Mouse (Mus musculus) embryo, embryonic 11.5 days (tissue): ENCODE measurements around the gene App.
A peak's percentile ranks its signal among the peaks of the same experiment; 100 is the strongest.

ENCODE experiments used
- DNase-seq: peaks from one replicate; pipeline ENCODE4 v3.0.0-alpha.2; 2012; ENCODE audit warnings: low read depth, low spot score

The App gene

GRCm38 (mm10) chr16:84978589-84978988 lies 195.0 kb downstream of the App start:
- DNase-seq: no peak

- no peak for DNase-seq
Observed at GRCm38 (mm10) chr16:84974176-84974518, 199.4 kb downstream of the App start.

- no peak for DNase-seq
Observed at GRCm38 (mm10) chr16:84973446-84974175, 200.0 kb downstream of the App start.

- no peak for DNase-seq
Observed at GRCm38 (mm10) chr16:84971535-84972330, 201.8 kb downstream of the App start.

- no peak for DNase-seq
Observed at GRCm38 (mm10) chr16:84969026-84969425, 204.5 kb downstream of the App start.

- DNase-seq: no peak
Observed at GRCm38 (mm10) chr16:84966983-84967382, 206.6 kb downstream of the App start.

GRCm38 (mm10) chr16:84966096-84966495 lies 207.5 kb downstream of the App start:
- no peak for DNase-seq

- no peak for DNase-seq
Observed at GRCm38 (mm10) chr16:84963960-84964359, 209.6 kb downstream of the App start.

- DNase-seq: no peak
Observed at GRCm38 (mm10) chr16:84963527-84963926, 210.0 kb downstream of the App start.

GRCm38 (mm10) chr16:84957253-84957652 lies 216.3 kb downstream of the App start:
- no peak for DNase-seq

- DNase-seq: no peak
Observed at GRCm38 (mm10) chr16:84956690-84957089, 216.9 kb downstream of the App start.

- no peak for DNase-seq
Observed at GRCm38 (mm10) chr16:84955840-84956239, 217.7 kb downstream of the App start.

- peak; percentile 72 for DNase-seq
Observed at GRCm38 (mm10) chr16:84955204-84955839, 218.2 kb downstream of the App start.

- DNase-seq: no peak
Observed at GRCm38 (mm10) chr16:84931024-84931423, 242.5 kb downstream of the App start.

GRCm38 (mm10) chr16:84927827-84928226 lies 245.7 kb downstream of the App start:
- no peak for DNase-seq

GRCm38 (mm10) chr16:84919649-84920308 lies 253.8 kb downstream of the App start:
- DNase-seq: peak; percentile 13

GRCm38 (mm10) chr16:84919087-84919486 lies 254.5 kb downstream of the App start:
- DNase-seq: no peak

GRCm38 (mm10) chr16:84916772-84917171 lies 256.8 kb downstream of the App start:
- DNase-seq: no peak

- no peak for DNase-seq
Observed at GRCm38 (mm10) chr16:84911477-84912165, 261.9 kb downstream of the App start.

- no peak for DNase-seq
Observed at GRCm38 (mm10) chr16:84902995-84903394, 270.6 kb downstream of the App start.
